Mouse (Mus musculus) cortical plate, adult 2 months (tissue): Measurements from ENCODE around the gene Proser3.
"Not testable (repeated sequence)": the region's sequence is repeated elsewhere in the genome, so short reads cannot be mapped to it uniquely, and the experiment has no call there.

Experiments
- CTCF ChIP-seq: fragments of 200-500 bp; IDR thresholded peaks from 2 replicates; pipeline ENCODE4 v1.5.1; 2011; ENCODE audit warnings: mild to moderate bottlenecking, control low read depth, low read length; ENCODE audit not compliant: insufficient read depth; ENCODE audit errors: extremely low read depth
- POLR2A ChIP-seq: fragments of 200-500 bp; IDR thresholded peaks from 2 replicates; pipeline ENCODE4 v1.6.1; 2011; ENCODE audit warnings: mild to moderate bottlenecking, low read length, control low read depth; ENCODE audit not compliant: insufficient read depth; ENCODE audit errors: extremely low read depth

DNA sequence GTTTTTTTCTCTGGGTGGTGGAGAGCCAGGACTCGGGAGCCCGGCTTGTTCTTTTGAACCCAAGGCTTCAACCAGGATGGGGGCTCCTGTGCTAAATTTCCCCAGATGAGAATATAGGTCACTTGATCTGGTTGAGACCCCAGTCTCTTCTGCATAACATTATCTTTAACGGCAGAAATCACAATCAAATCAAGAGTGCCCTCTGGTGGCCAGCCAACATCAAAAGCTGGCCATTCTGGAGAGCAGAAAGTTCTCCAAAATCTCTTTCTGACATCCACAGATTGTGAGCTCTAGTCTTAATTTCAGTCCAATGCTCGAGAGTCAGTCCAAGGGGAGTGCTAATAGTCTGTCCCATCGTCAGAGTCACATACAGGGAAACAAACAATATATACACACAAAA lies 50.9 kb downstream of the Proser3 start:
- TF ChIP-seq CTCF, POLR2A: not testable (repeated sequence)
